Mouse (Mus musculus): Measurements from ENCODE around the gene 5031439G07Rik.
"Not testable (repeated sequence)": the region's sequence is repeated elsewhere in the genome, so short reads cannot be mapped to it uniquely, and the experiment has no call there.

The 5031439G07Rik gene

GRCm38 (mm10) chr15:84987874-84988825 is at the start of gene 5031439G07Rik:
Gene 5031439G07Rik, minus strand, starts transcription at chr15:84988551.
- peak; percentile 75 for ATAC-seq (ENCODE audit: low TSS enrichment)

- ATAC-seq (ENCODE audit: low TSS enrichment) = peak; percentile 3; the same call in 1 of the 2 replicates
Measured at GRCm38 (mm10) chr15:85037343-85037690, 49.0 kb upstream of the 5031439G07Rik start.

- ATAC-seq (ENCODE audit: low TSS enrichment) = peak; percentile 92
Measured at GRCm38 (mm10) chr15:85036566-85037342, 48.4 kb upstream of the 5031439G07Rik start.

GRCm38 (mm10) chr15:85033916-85034315 is 45.6 kb upstream of the 5031439G07Rik start:
- not testable (repeated sequence) for ATAC-seq (ENCODE audit: low TSS enrichment)

GRCm38 (mm10) chr15:85031866-85032265 is 43.5 kb upstream of the 5031439G07Rik start:
- ATAC-seq (ENCODE audit: low TSS enrichment) = no peak

GRCm38 (mm10) chr15:85030643-85031042 is 42.3 kb upstream of the 5031439G07Rik start:
- ATAC-seq (ENCODE audit: low TSS enrichment) = not testable (repeated sequence)

- not testable (repeated sequence) for ATAC-seq (ENCODE audit: low TSS enrichment)
Measured at GRCm38 (mm10) chr15:85028648-85029047, 40.3 kb upstream of the 5031439G07Rik start, which contains the start of gene Fam118a. Gene Fam118a, plus strand, starts transcription at chr15:85028948.

- ATAC-seq (ENCODE audit: low TSS enrichment) = no peak
Measured at GRCm38 (mm10) chr15:85027740-85028139, 39.4 kb upstream of the 5031439G07Rik start.

- no peak for ATAC-seq (ENCODE audit: low TSS enrichment)
Measured at GRCm38 (mm10) chr15:85026197-85026596, 37.8 kb upstream of the 5031439G07Rik start.

GRCm38 (mm10) chr15:85022211-85022610 is 33.9 kb upstream of the 5031439G07Rik start:
- ATAC-seq (ENCODE audit: low TSS enrichment) = no peak

GRCm38 (mm10) chr15:85016951-85017664 is 28.8 kb upstream of the 5031439G07Rik start, which contains the start of gene Upk3a:
Gene Upk3a, plus strand, starts transcription at chr15:85017141.
- no peak for ATAC-seq (ENCODE audit: low TSS enrichment)

GRCm38 (mm10) chr15:85015771-85016170 is 27.4 kb upstream of the 5031439G07Rik start:
- peak; percentile 95 for ATAC-seq (ENCODE audit: low TSS enrichment)

- ATAC-seq (ENCODE audit: low TSS enrichment) = no peak
Measured at GRCm38 (mm10) chr15:85012662-85013054, 24.3 kb upstream of the 5031439G07Rik start.

GRCm38 (mm10) chr15:85011895-85012661 is 23.7 kb upstream of the 5031439G07Rik start:
- ATAC-seq (ENCODE audit: low TSS enrichment) = no peak

GRCm38 (mm10) chr15:85009666-85010065 is 21.3 kb upstream of the 5031439G07Rik start:
- no peak for ATAC-seq (ENCODE audit: low TSS enrichment)

- ATAC-seq (ENCODE audit: low TSS enrichment) = peak; percentile 67
Measured at GRCm38 (mm10) chr15:85000984-85001982, 12.9 kb upstream of the 5031439G07Rik start.

- no peak for ATAC-seq (ENCODE audit: low TSS enrichment)
Measured at GRCm38 (mm10) chr15:84999911-85000310, 11.6 kb upstream of the 5031439G07Rik start.

- ATAC-seq (ENCODE audit: low TSS enrichment) = peak; percentile 76
Measured at GRCm38 (mm10) chr15:84997768-84998454, 9.6 kb upstream of the 5031439G07Rik start.

- no peak for ATAC-seq (ENCODE audit: low TSS enrichment)
Measured at GRCm38 (mm10) chr15:84995967-84996366, 7.6 kb upstream of the 5031439G07Rik start.
